Mouse (Mus musculus): ENCODE measurements around the gene Med13l. TPM values are rescaled to one million over a fixed set of nuclear protein-coding genes. Genes with fewer than 3 reads are reported as not detected.

The Med13l gene
- total RNA-seq (2023), result 106 TPM

DNA sequence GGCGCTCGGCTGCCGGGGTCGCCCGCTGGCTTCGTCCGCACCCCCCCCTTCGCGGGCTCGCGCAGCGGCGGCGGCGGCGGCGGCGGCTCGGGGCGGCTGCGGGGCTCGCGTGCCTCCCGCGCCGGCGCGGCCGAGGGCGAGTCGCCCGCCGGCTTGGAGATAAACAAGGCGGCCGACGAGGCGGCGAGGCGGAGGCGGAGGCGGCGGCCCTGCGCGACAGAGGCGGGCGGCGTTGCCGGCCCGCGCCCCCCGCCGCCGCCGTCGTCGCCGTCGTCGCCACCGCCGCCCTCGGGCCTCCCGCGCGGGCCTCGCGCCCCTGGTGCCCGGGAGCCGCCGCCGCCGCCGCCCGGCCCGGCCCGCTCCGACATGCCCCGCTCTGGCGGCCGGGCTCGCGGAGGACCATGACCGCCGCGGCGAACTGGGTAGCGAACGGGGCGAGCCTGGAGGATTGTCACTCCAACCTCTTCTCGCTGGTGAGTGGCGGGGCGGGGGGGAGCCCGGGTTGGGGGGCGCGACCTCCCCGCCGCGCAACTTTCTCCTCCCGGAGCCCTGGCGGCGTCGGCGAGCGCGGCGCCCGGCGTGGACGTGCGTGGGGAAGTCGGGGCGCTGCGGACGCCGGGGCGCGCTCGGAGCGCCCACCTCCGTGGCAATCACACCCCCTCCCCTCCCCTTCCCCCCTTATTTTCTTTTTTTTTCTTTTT lies at the start of gene Med13l:
TSS of gene Med13l (plus strand) at position 295 of the 701 bp plus-strand sequence.

